Mouse (Mus musculus) limb, embryonic 10.5 days (tissue): Measurements from ENCODE around the gene Ctnnbl1. TPM values are rescaled to one million over a fixed set of nuclear protein-coding genes. Genes with fewer than 3 reads are reported as not detected.

Experiments
- DNase-seq: peaks from one replicate; pipeline ENCODE4 v3.0.0-alpha.2; 2017; ENCODE audit warnings: low spot score
- H3K27ac ChIP-seq: fragments of 300-500 bp; sonication (generic); 2 replicates; pipeline ENCODE4 v1.5.1; 2016; ENCODE audit warnings: mild to moderate bottlenecking
- H3K27me3 ChIP-seq: fragments of 300-500 bp; sonication (generic); 2 replicates; pipeline ENCODE4 v1.6.1; 2016; ENCODE audit warnings: low read depth, mild to moderate bottlenecking; ENCODE audit not compliant: poor library complexity, severe bottlenecking
- H3K36me3 ChIP-seq: fragments of 300-500 bp; sonication (generic); 2 replicates; pipeline ENCODE4 v1.6.1; 2016; ENCODE audit warnings: mild to moderate bottlenecking, moderate library complexity
- H3K4me1 ChIP-seq: fragments of 300-500 bp; sonication (generic); 2 replicates; pipeline ENCODE4 v1.6.1; 2016
- H3K4me3 ChIP-seq: fragments of 300-500 bp; sonication (generic); 2 replicates; pipeline ENCODE4 v1.5.1; 2016; ENCODE audit warnings: mild to moderate bottlenecking, moderate library complexity
- H3K9me3 ChIP-seq: fragments of 300-500 bp; sonication (generic); replicated peaks from 2 replicates; pipeline ENCODE4 v1.6.1; 2016; ENCODE audit warnings: mild to moderate bottlenecking
- WGBS: fragments of 180-500 bp; shearing (Covaris S2); methylation state at CpG from one replicate; pipeline ENCODE4 v1.1.7; 2016; 5-methylcytosine and 5-hydroxymethylcytosine counted together
- polyA plus RNA-seq: library from polyadenylated mRNA; unstranded; fragments of >200 nt; fragmentation: Nextera tagmentation; extraction: Ambion mirVana; gene quantifications from 2 replicates; pipeline ENCODE4 v1.2.1, GENCODE M21; 2016

Gene Ctnnbl1
- polyA plus RNA-seq, 1 experiment from 2014 or later = 90.7 TPM

GRCm38 (mm10) chr2:157819401-157819800 lies 82.2 kb downstream of the Ctnnbl1 start:
- WGBS = 92% methylated on average over 12 of the region's 12 CpGs

DNA sequence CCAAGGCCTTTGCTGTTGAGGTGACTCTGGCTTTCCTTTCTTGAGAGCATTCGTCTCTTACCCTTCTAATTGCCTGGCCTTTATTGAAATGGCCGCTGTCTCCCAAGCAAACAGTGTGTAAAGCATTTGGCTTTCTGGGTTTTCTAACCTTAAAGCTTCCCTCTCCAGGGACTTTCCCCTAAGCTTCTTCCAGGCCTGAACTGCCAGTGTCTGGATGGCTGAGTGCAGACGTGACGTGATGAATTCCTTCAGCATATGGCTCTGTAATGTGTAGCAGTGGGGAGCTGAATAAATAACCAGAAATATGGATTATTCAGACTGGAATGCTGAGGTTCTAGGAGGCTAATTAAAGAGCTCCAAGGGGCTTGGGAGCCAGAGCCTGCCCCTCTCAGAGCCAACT lies 84.1 kb downstream of the Ctnnbl1 start:
- 80% methylated on average over 4 of the region's 4 CpGs for WGBS
- no peaks in the 10 kb centered on the region for H3K9me3 ChIP-seq
- no peaks in the 10 kb centered on the region for H3K27me3 ChIP-seq
- no peak overlapping the region for H3K4me3 ChIP-seq
- no peak overlapping the region for H3K27ac ChIP-seq
- H3K36me3 ChIP-seq = peaks cover 47% of the 10 kb centered on the region
- DNase-seq = no peak
- peaks cover 4% of the 10 kb centered on the region; the same call in 1 of the 2 replicates for H3K4me1 ChIP-seq

More at GRCm38 (mm10) chr2:157819401-157819800, 82.2 kb downstream of the Ctnnbl1 start:
- no peaks in the 10 kb centered on the region for H3K27me3 ChIP-seq
- H3K4me3 ChIP-seq = no peak overlapping the region
- H3K27ac ChIP-seq = no peak overlapping the region
- H3K4me1 ChIP-seq = peaks cover 4% of the 10 kb centered on the region; the same call in 1 of the 2 replicates
- no peak for DNase-seq
- H3K36me3 ChIP-seq = peaks cover 54% of the 10 kb centered on the region
- H3K9me3 ChIP-seq = no peaks in the 10 kb centered on the region

DNA sequence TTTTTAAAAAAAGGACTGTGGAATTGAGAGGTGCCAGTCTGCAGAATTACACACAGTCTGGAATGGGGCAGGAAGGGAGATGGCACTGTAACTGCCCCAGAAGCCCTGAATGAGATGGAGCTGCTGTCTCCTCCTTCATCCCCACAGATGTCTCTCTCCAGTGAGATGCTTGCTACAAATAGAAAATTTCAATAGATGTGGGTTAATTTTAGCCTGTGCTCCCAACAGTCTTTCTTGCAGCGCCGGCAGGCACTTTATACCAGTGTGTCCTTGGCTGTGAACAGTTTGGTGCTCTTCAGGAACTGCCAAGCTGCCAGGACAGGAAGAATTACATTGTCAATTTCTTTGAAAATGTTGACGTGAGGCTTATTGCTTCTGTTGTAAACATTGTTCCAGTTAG lies 86.3 kb downstream of the Ctnnbl1 start:
- H3K4me3 ChIP-seq = no peak overlapping the region
- DNase-seq = no peak
- H3K27me3 ChIP-seq = no peaks in the 10 kb centered on the region
- WGBS = 88% methylated on average over 3 of the region's 3 CpGs
- H3K4me1 ChIP-seq = no peaks in the 10 kb centered on the region; the same call in 1 of the 2 replicates
- H3K9me3 ChIP-seq = no peaks in the 10 kb centered on the region
- H3K36me3 ChIP-seq = peaks cover 37% of the 10 kb centered on the region
- no peak overlapping the region for H3K27ac ChIP-seq

DNA sequence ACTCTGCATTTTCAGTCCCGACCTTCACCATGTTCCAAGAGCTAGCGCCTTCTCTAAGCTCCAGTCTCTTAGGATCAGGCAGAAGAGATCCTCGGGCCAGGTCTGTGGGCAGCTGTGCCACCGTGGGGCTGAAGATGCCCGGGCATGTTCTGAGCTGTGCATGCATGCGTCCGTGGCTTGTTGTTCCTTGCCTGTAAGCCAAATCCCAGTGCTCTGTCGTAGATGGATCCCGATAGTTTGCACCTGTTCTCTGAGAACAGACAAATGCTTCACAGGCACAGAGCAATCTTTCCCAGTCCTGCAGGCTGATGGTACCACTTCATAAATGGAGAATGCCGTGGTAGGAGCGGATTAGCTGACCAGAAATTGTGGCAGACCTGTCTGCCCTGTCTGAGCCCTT lies 87.0 kb downstream of the Ctnnbl1 start:
- no peaks in the 10 kb centered on the region for H3K27me3 ChIP-seq
- DNase-seq = no peak
- H3K36me3 ChIP-seq = peaks cover 29% of the 10 kb centered on the region
- H3K27ac ChIP-seq = no peak overlapping the region
- no peaks in the 10 kb centered on the region; the same call in 1 of the 2 replicates for H3K4me1 ChIP-seq
- 94% methylated on average over 11 of the region's 11 CpGs for WGBS
- no peaks in the 10 kb centered on the region for H3K9me3 ChIP-seq
- H3K4me3 ChIP-seq = no peak overlapping the region

DNA sequence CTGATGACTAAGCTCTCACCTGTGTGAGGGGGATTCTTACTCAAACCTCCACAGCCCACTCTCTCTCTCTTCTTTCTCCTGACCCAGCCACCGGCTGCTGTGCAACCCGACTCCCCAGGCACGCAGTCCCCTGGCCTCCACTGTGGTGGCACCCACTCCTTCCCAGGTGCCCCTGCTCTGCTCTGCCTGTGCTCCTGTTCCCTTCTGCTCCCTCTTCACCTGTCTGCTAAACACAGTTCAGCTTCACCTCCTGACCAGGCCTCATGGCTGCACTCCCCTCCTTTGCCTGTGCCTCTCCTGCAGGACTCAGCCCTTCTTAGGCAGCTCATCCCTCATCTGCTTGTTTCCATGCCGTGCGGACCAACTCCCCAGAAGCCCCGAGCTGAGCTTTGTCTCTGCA lies 92.9 kb downstream of the Ctnnbl1 start:
- Histone ChIP-seq H3K4me3 (no peak overlapping the region), H3K4me1 (peaks cover 10% of the 10 kb centered on the region), H3K36me3 (0 out of 2 replicates have a peak, but pooled peaks cover 5% of the 10 kb centered on the region), H3K27me3 (no peaks in the 10 kb centered on the region), H3K9me3 (no peaks in the 10 kb centered on the region), H3K27ac (no peak overlapping the region)
- WGBS = 82% methylated on average over 6 of the region's 6 CpGs
- no peak for DNase-seq

- Histone ChIP-seq H3K4me1 (peaks cover 10% of the 10 kb centered on the region), H3K9me3 (no peaks in the 10 kb centered on the region), H3K27ac (no peak overlapping the region), H3K36me3 (0 out of 2 replicates have a peak, but pooled peaks cover 5% of the 10 kb centered on the region), H3K27me3 (no peaks in the 10 kb centered on the region), H3K4me3 (no peak overlapping the region)
- no peak for DNase-seq
- WGBS = 85% methylated on average over 10 of the region's 10 CpGs
These were observed 93.6 kb downstream of the Ctnnbl1 start for GRCm38 (mm10) chr2:157830620-157831354.

DNA sequence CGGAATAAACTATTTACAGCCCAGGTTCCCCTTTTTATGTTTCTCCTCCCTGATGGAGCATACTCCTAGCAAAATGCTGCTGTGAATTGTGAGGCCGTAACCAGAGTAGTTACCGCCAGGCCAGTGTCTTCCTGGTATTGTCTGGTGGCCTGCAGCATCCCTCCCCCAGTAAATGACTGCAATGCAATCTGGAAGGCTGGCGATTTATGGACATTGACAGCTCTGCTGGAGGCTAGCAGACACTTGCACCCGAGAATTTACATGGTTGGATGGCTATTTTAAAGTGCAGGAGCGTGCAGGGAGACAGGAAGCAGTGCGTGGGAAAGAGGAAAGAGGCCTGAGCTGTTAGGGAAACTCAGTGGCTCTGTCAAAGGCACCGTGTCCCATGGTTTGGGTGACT lies 99.8 kb downstream of the Ctnnbl1 start:
- Histone ChIP-seq H3K4me3 (no peak overlapping the region), H3K27ac (no peak overlapping the region), H3K27me3 (no peaks in the 10 kb centered on the region), H3K9me3 (no peaks in the 10 kb centered on the region), H3K36me3 (peaks cover 31% of the 10 kb centered on the region), H3K4me1 (peaks cover 31% of the 10 kb centered on the region)
- 61% methylated on average over 8 of the region's 8 CpGs for WGBS
- no peak for DNase-seq

GRCm38 (mm10) chr2:157838206-157838923 lies 101.2 kb downstream of the Ctnnbl1 start:
- Histone ChIP-seq H3K27ac (no peak overlapping the region), H3K4me3 (no peak overlapping the region), H3K27me3 (no peaks in the 10 kb centered on the region), H3K4me1 (peaks cover 34% of the 10 kb centered on the region), H3K9me3 (no peaks in the 10 kb centered on the region), H3K36me3 (peaks cover 34% of the 10 kb centered on the region)
- no peak for DNase-seq
- WGBS = 96% methylated on average over 13 of the region's 13 CpGs

- Histone ChIP-seq H3K4me1 (peaks cover 38% of the 10 kb centered on the region), H3K4me3 (no peak overlapping the region), H3K27me3 (no peaks in the 10 kb centered on the region), H3K9me3 (no peaks in the 10 kb centered on the region), H3K36me3 (peaks cover 34% of the 10 kb centered on the region), H3K27ac (peak overlapping the region; percentile 25; the same call in 1 of the 2 replicates)
- no peak for DNase-seq
These were observed 103.5 kb downstream of the Ctnnbl1 start for GRCm38 (mm10) chr2:157840641-157841078.

DNA sequence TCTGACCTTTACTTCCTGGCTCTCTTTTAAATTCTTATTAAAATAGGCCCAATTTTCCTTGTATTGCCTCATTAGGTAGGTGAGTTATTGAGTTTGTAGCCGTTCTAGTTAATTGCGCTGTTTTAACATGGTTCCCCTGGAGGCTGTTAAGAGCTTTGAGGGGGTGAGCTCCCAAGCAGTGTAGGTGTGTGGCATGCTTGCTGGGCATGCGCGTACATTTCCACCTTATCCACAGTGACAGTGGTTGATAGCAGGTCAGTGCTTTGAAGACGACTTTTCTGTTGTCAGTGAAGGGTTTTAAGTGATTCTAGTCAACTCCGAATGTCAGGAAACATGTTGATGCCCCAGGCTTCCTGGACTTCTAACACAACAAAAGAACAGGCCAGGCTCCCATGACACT lies 103.9 kb downstream of the Ctnnbl1 start:
- Histone ChIP-seq H3K27ac (peak overlapping the region; percentile 73), H3K4me1 (peaks cover 38% of the 10 kb centered on the region), H3K4me3 (no peak overlapping the region), H3K36me3 (peaks cover 34% of the 10 kb centered on the region), H3K27me3 (no peaks in the 10 kb centered on the region), H3K9me3 (no peaks in the 10 kb centered on the region)
- DNase-seq = no peak
- 55% methylated on average over 6 of the region's 6 CpGs for WGBS

GRCm38 (mm10) chr2:157844746-157845145 lies 107.5 kb downstream of the Ctnnbl1 start:
- Histone ChIP-seq H3K9me3 (no peaks in the 10 kb centered on the region), H3K27ac (peak overlapping the region; percentile 15; the same call in 1 of the 2 replicates), H3K27me3 (no peaks in the 10 kb centered on the region), H3K4me3 (no peak overlapping the region), H3K36me3 (peaks cover 3% of the 10 kb centered on the region), H3K4me1 (peaks cover 30% of the 10 kb centered on the region)
- no peak for DNase-seq
- 84% methylated on average over 2 of the region's 2 CpGs for WGBS

- Histone ChIP-seq H3K27me3 (no peaks in the 10 kb centered on the region), H3K27ac (no peak overlapping the region), H3K4me1 (peaks cover 23% of the 10 kb centered on the region), H3K9me3 (no peaks in the 10 kb centered on the region), H3K36me3 (peaks cover 3% of the 10 kb centered on the region; the same call in 1 of the 2 replicates), H3K4me3 (no peak overlapping the region)
- no peak for DNase-seq
- WGBS = 95% methylated on average over 5 of the region's 5 CpGs
These were observed 108.6 kb downstream of the Ctnnbl1 start for GRCm38 (mm10) chr2:157845831-157846230.

- H3K9me3 ChIP-seq = no peaks in the 10 kb centered on the region
- H3K4me3 ChIP-seq = no peak overlapping the region
- WGBS = 82% methylated on average over 3 of the region's 3 CpGs
- peaks cover 22% of the 10 kb centered on the region for H3K4me1 ChIP-seq
- H3K36me3 ChIP-seq = no peaks in the 10 kb centered on the region
- DNase-seq = no peak
- no peaks in the 10 kb centered on the region for H3K27me3 ChIP-seq
- H3K27ac ChIP-seq = no peak overlapping the region
These were observed 115.9 kb downstream of the Ctnnbl1 start for GRCm38 (mm10) chr2:157853135-157853534.
